Mouse (Mus musculus) C2C12 (cell line): Measurements from ENCODE around the gene Tbcd.

Source experiments
- CEBPB ChIP-seq: IDR thresholded peaks from one replicate; pipeline ENCODE4 v1.6.1; 2011; ENCODE audit warnings: low read depth, mild to moderate bottlenecking, control low read depth, moderate library complexity
- CTCF ChIP-seq: IDR thresholded peaks from one replicate; pipeline ENCODE4 v1.5.1; 2011; ENCODE audit not compliant: control insufficient read depth, insufficient read depth, insufficient read length
- MAX ChIP-seq: IDR thresholded peaks from one replicate; pipeline ENCODE4 v1.6.1; 2011; ENCODE audit warnings: mild to moderate bottlenecking, control low read depth
- MYOG ChIP-seq: IDR thresholded peaks from one replicate; pipeline ENCODE4 v1.6.1; 2011; ENCODE audit not compliant: control insufficient read depth, insufficient read length; ENCODE audit errors: extremely low read depth
- USF1 ChIP-seq: IDR thresholded peaks from one replicate; pipeline ENCODE4 v1.6.1; 2011; ENCODE audit warnings: low read depth, mild to moderate bottlenecking, control low read depth, moderate library complexity

DNA sequence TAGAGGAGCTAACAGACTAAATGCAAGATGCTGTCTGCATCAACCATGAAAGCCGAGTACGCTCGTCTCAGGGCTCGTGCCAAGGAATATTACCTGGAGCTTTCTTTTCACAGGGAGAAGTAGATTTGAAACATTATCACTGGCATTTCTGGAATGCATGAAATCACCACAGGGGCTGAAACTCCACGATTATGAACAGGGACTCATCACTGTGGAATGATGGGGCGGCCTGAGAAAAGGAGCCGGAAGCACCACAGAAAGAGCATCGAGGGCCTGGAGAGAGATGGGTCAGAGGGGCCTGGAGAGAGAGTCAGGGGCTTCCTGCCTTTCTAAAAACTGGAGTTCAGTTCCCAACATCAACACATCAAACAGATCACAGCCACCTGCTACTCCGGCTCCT is 195.6 kb downstream of the Tbcd start:
- TF ChIP-seq CTCF (no peak), CEBPB (no peak), MAX (peak; percentile 14), MYOG (no peak), USF1 (no peak)
